Mouse (Mus musculus) left cerebral cortex, postnatal 14 days (tissue): ENCODE data around the gene Spint2. TPM values are rescaled to one million over a fixed set of nuclear protein-coding genes. Genes with fewer than 3 reads are reported as not detected.

ENCODE experiments used
- DNase-seq, 2 experiments: peaks; one replicate each; pipeline ENCODE4 v3.0.0; 2021 to 2022; ENCODE audit warnings: low spot score in 2 of 2, mixed read lengths in 1 of 2
- intact Hi-C: fragments of 180-260 bp; cut with DNase I; formaldehyde crosslinking; loops from one replicate; pipeline ENCODE4 v1.15.1; 2025
- total RNA-seq, 2 experiments: library from RNA; stranded (reverse); gene quantifications; 2 replicates each; pipeline ENCODE4 v1.2.3; 2021

Gene Spint2
- total RNA-seq, 2 experiments from 2014 or later = 11.5 to 19.4 TPM

- intact Hi-C loops = loop anchor here (5.0 kb wide), 1 partner anchor 41 kb away; no protein-coding TSS in a partner anchor
- DNase-seq = no peak
Observed at GRCm38 (mm10) chr7:29306108-29306507, 24.4 kb upstream of the Spint2 start.

DNA sequence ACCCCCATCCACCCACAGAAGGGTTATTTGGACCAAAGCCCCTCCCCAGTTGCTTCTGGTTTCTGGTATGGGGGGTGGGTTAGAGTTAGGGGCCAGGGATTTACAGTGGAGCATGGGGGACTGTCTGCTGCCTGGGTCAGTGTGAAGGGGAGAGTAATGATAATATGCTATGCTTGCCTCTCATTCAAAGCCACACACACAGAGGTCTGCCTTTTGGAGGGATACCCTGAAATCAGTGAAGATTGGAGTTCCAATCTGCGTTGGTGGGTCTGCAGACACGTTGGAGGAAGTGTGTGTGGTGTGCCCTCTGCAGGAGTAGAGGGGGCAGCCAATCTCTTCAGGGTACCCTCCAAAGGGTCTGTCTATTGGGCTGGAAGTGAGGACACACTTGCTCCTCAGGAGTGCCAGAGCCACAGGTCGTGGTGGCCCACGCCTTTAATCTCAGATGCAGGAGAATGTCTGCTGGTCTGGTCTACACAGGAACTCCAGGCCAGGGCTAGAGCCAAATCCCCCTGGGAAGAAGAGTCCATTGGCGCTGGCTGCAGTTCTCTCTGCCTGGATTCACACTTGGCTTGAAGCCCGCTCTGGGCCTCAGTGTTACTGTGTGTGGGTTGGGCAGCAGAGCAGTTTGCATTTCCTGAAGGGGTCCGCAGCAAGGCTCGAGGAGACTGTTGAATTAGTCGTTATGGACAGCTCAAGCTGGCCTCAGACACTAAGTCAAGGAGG, 23.7 kb upstream of the Spint2 start:
- no peak for DNase-seq
- intact Hi-C loops = loop anchor here (5.0 kb wide), 1 partner anchor 42 kb away; no protein-coding TSS in a partner anchor

DNA sequence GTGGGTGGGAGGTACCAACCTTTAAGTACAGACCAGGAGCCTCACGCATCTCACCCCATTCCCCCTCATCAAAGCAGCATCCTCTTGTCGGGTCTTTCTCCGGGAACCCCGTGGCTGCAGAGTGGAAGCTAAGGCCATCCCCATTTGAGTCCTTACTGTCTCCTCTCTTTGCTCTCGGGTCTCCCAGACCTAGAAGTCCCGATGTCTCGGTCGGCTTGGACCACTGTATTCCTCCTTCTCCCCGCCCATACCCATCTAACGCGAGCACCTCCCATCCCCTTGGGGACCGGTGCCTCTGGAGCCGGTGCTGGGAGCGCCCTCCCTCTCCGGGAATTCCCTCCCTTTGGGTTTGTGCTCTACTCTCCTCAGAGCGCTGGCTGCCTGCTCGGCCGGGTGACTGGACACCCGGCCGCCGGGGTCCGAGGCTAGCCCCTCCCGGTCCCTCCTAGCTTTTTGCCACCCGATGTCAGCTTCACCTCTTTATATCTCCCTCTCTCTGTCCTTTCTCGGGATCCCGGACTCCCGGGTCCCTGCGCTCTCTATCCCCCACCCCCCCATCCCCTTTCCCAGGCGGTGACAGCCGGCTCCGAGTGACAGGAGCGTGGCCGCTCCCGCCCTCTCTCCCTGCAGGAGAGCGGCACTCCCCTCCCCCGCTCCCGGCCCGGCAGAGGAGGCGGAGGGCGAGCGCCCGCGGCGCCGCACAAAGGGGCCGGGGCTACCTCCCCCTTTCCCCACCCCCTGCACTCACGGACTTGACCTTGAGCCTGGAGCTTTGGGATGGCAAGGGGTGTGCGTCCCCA, 23.0 kb upstream of the Spint2 start:
- no peak for DNase-seq
- intact Hi-C loops = loop anchor here (5.0 kb wide), 4 partner anchors 43 to 218 kb away; partner anchors contain the start of genes Ggn and Spred3

GRCm38 (mm10) chr7:29303738-29304462, 22.2 kb upstream of the Spint2 start, which contains the start of gene Dpf1:
Gene Dpf1 (plus strand): TSS chr7:29303951.
- DNase-seq = peak; percentile 92 to 93
- intact Hi-C loops = loop anchor here (5.0 kb wide), 3 partner anchors 58 to 218 kb away; partner anchors contain the start of genes Ggn and Spred3

- intact Hi-C loops = loop anchor here (5.0 kb wide), 3 partner anchors 60 to 220 kb away; partner anchors contain the start of genes Ggn and Spred3
- no peak for DNase-seq
Observed at GRCm38 (mm10) chr7:29302641-29303040, 20.9 kb upstream of the Spint2 start.

- peak in 1 of 2 experiments; percentile 73 for DNase-seq
- intact Hi-C loops = loop anchor here (5.0 kb wide), 3 partner anchors 61 to 221 kb away; partner anchors contain the start of genes Ggn and Spred3
Observed at GRCm38 (mm10) chr7:29301127-29301566, 19.4 kb upstream of the Spint2 start.

DNA sequence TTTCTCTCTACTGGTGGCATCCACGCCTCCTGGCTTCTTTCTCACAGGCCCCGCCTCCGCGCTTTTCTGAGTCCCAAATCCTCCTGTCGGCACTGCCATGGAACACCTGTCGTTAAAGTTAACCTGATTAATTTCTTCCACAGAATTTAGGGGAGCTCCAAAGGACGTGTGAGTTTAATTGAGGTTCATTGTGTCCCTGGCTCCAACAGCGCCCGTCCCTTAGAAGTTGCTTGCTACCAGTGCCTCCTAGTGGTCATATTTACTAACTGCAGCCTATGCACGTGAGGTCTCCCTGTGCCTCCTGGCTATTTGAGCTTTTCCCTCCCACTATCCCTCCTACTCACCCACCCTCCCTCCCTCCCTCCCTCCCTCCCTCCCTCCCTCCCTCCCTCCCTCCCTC, 15.3 kb upstream of the Spint2 start:
- DNase-seq = peak in 1 of 2 experiments; percentile 76
- intact Hi-C loops = loop anchor here (2.0 to 10.0 kb wide), 3 partner anchors 50 to 244 kb away; partner anchors contain the start of gene Ryr1

DNA sequence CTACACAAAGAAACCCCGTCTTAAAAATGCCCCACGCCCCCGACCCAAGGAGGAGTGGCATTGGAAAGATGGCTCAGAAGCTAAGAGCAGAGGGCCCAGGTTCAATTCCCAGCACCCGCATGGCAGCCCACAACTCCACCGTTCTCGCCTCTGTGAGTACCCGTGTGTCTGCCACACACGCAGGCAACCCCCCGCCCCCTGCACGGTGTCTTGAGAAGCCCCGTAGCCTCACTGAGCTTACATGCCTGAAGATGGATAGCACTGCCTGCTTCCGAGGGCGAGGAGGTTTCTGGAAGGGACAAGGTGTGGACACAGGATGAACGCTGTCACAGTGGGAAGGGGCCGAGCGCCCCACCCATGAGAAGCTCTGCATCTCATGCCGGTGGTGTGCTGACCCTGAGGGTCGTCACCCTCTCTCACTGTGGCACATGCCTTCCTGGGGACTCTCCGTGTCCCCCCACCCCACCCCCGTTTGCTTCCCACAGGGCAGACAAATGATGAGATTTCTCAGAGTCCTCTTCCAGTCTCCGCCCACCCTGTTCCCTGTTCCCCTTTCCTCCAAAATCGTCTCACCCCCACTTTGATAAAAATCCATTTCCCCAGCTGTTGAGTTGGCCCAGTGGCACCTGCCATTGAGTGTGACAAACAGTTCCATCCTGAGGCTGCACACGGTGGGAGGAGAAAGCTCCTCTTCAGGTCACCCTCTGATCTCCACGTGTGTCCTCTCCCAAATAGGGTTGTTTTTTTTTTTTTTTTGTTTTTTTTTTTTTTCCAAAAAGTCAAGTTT, 14.3 kb upstream of the Spint2 start:
- DNase-seq = no peak
- intact Hi-C loops = loop anchor here (2.0 to 10.0 kb wide), 3 partner anchors 49 to 243 kb away; partner anchors contain the start of gene Ryr1

GRCm38 (mm10) chr7:29294111-29294761, 12.5 kb upstream of the Spint2 start:
- intact Hi-C loops = loop anchor here (10.0 kb wide), 1 partner anchor 169 kb away; the partner anchor contains the start of gene Ryr1
- no peak for DNase-seq

GRCm38 (mm10) chr7:29293131-29294065, 11.7 kb upstream of the Spint2 start:
- DNase-seq = no peak
- intact Hi-C loops = loop anchor here (10.0 kb wide), 1 partner anchor 169 kb away; the partner anchor contains the start of gene Ryr1

GRCm38 (mm10) chr7:29292458-29293098, 10.9 kb upstream of the Spint2 start:
- DNase-seq = no peak
- intact Hi-C loops = loop anchor here (10.0 kb wide), 1 partner anchor 168 kb away; the partner anchor contains the start of gene Ryr1

DNA sequence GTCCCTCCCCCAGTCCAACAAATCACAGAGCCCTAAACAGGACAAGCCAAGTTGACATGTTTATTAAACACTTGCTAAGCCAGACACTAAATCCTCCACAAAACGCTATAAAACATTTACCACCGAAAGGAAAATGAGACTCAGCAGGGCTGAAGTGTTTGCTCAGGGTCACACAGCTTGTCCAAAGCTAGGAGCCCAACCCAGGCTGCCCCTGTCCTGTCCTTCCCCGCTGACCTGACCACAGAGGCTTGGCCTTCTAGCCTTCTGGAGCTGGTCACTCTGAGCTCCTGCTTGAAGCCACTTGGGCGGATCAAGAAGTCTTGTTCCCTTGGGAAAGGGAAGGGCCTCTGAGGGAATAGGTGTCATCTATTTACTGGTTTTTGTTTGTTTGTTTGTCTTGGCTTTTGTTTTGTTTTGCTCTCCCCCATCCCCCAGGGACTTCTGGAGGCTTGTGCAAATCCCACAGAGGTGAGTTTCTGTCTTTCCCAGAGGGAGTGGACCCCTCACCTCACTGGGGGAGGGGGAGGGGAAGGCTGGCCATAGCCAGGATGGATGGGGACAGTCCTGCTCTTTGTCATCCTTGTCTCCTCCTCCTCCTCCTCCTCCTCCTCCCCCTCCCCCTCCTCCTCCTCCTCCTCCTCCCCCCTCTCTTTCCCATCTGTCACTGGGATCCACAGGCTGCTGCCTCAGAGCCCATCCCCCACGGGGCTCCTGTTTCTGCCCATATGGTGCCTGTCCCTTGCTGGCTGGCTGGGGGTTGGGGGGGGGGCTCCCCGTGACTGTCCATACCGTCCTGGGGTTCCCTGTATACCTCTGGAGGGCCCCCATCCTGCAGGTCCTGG, 10.1 kb upstream of the Spint2 start:
- intact Hi-C loops = loop anchor here (10.0 kb wide), 1 partner anchor 167 kb away; the partner anchor contains the start of gene Ryr1
- no peak for DNase-seq

DNA sequence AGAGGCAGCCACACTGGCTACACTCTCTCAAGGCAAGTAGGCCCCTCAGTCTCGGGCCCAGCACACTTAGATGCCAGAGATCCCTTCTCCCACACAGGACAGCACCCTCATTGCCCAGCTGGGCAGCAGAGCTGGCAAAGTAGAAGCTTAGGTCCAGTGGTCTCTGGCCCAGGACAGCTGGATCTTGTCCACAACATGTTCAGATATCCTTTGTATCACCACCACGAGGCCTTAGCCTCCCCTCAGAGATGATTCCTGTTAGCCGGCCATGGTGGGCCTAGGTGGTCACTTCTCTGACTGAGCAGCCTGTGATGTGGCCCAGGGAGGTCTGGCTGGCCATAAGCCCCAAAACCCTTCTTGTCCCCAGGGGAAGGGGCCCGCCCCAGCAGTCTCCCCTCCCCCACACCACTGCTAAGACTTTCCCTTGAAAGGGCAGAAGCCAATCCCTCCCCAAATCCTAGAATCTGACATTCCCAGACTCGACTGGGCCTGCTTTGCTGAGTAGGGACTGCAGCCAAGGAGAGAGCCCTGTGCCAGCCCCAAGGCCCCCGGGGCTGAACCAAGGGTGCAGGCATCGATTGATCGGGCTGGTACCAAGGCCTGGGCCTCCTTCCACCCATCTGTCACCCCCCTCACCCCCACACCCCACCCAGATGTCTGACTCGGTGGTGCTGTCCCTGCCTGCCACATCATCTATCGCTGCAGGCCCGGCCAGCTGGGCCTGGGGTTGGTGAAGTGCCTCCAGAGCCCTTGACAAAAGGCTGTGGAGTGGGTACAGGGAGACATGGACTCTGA, 9.2 kb upstream of the Spint2 start:
- intact Hi-C loops = loop anchor here (10.0 kb wide), 1 partner anchor 166 kb away; the partner anchor contains the start of gene Ryr1

GRCm38 (mm10) chr7:29289856-29290255, 8.1 kb upstream of the Spint2 start:
- intact Hi-C loops = loop anchor here (10.0 kb wide), 1 partner anchor 165 kb away; the partner anchor contains the start of gene Ryr1
- no peak for DNase-seq

More for the DNA sequence above, 9.2 kb upstream of the Spint2 start:
- DNase-seq = no peak
